Mouse (Mus musculus) brown adipose tissue, adult 24 weeks (tissue): Measurements from ENCODE around the gene Kcnd2. TPM values are rescaled to one million over a fixed set of nuclear protein-coding genes. Genes with fewer than 3 reads are reported as not detected.
"Not testable (repeated sequence)": the region's sequence is repeated elsewhere in the genome, so short reads cannot be mapped to it uniquely, and the experiment has no call there.

Experiments
- H3K27ac ChIP-seq: fragments of 200-500 bp; replicated peaks from 2 replicates; pipeline ENCODE4 v1.5.1; 2012; ENCODE audit warnings: low read depth, mild to moderate bottlenecking, low read length
- H3K4me1 ChIP-seq: fragments of 200-500 bp; 2 replicates; pipeline ENCODE4 v1.6.1; 2012; ENCODE audit warnings: low read length, mixed read lengths; ENCODE audit not compliant: control insufficient read depth, insufficient read depth, insufficient read length
- H3K4me3 ChIP-seq: fragments of 200-500 bp; 2 replicates; pipeline ENCODE4 v1.5.1; 2012; ENCODE audit warnings: low read depth, mild to moderate bottlenecking, low read length, moderate library complexity; ENCODE audit not compliant: insufficient read depth
- polyA plus RNA-seq: library from polyadenylated mRNA; stranded (reverse); fragments of >200 nt; gene quantifications from 2 replicates; pipeline ENCODE4 v1.2.4, GENCODE M21; 2012; ENCODE audit not compliant: missing spikeins, insufficient read depth, insufficient read length

Gene Kcnd2
- polyA plus RNA-seq, 1 experiment: not detected

DNA sequence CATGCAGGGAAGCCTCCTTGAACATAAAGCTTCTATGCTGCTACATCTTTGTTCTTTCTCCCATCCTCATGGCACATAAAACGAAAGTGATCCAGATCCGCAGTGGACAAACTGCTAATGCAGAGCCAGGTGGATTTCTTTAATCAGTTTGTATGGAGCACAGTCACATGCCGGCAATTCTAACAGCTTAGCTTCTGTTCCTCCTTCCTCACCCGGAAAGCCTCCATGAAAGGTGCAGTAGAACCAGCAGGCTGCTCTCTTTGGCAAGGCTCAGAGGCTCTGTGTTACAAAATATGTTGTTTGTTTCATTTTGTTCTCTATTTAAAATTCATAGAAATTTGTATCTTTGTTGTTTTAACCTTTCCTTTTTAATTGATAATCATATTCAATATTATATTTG lies 106.9 kb downstream of the Kcnd2 start:
- Histone ChIP-seq H3K4me3 (no peak overlapping the region), H3K27ac (no peak overlapping the region), H3K4me1 (no peaks in the 10 kb centered on the region)

DNA sequence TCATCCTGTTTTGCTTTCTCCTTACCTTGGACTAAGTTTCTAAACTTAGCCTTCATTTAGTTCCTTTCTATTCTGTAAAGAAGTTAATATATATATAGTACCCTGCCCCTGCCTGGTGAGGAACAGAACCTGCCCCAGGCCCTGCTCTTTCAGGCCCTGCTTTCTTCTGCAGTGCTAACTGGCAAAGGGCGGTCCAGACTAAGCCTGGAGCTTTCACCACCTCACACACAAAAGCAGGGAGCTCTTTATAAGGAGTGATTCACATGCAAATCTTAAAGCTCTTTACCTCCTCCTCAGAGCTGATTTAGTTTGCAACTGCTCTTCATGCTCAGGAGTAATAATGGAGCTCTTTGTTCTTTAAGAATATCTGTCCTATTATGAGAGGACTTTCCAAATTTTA lies 109.9 kb downstream of the Kcnd2 start:
- no peak overlapping the region for H3K27ac ChIP-seq
- no peaks in the 10 kb centered on the region for H3K4me1 ChIP-seq

DNA sequence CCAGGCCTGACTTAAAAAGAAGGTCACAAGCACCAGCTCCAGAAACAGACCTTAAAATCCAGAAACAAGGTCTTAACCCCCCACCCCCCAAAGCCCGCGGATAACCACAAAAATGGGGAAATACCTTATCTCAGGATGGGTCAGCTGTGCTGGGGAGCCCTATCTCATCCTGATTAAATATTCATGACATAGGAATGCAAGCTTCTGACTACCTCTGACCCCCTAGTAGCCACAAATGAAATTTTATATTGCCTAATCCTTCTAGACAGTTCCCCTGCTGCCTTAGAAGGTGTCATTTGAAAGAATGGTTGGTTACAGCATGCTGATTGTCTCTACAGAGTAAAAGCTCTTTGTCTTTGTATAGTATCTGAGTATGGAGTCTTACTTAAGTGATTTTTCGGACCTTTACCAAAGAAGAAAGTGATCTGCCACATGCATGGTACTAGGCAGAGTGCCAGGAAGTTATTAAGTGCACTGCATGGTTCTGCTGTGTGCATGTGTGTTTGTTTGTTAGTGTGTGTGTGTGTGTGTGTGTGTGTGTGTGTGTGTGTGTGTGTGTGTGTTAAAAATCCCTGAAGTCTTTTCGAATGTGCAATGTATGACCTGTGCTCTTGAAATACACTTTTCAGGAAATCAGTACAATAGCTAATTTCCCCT lies 111.9 kb downstream of the Kcnd2 start:
- no peak overlapping the region for H3K4me3 ChIP-seq
- no peak overlapping the region for H3K27ac ChIP-seq
- H3K4me1 ChIP-seq: no peaks in the 10 kb centered on the region

More for the DNA sequence above, 109.9 kb downstream of the Kcnd2 start:
- H3K4me3 ChIP-seq: no peak overlapping the region

DNA sequence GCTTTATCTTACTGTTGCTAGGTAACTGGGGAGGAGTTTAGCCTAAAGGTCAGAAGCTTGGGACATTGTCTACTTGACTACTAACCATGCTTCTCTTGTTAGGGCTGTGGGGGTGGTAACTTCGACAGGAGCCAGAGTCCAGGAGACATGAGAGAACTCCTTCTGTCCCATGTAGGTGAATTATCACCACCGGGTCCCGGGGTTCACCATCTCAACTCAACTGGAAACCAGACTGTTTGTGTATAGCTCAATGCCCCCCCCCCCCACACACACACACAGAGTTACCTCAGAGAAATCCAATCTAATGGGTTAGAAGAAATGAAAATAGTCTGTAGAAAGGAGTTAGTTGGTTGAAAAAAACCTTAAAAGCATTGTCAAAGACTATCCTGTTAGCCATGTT lies 170.0 kb downstream of the Kcnd2 start:
- H3K4me1 ChIP-seq, H3K4me3 ChIP-seq, H3K27ac ChIP-seq: not testable (repeated sequence)

DNA sequence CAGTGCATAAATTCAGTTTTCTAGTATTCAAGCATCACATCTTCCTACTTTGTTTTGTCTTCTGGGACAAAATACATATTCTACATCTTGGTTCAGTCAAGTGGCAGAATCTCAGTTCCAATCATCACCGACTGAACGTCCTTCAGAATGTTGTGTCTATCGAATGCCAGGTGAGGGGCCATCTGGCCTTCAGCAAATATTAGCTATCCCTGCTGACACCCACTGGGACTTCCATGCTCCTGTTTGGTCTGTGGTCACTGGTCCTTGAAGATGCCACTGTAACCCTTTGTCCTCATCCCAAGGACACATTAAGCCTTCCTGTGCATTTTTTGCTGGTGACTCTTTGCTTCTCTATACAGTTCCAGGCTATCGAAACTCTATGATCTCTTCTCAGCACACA lies 176.5 kb downstream of the Kcnd2 start:
- Histone ChIP-seq H3K27ac (no peak overlapping the region), H3K4me3 (no peak overlapping the region), H3K4me1 (no peaks in the 10 kb centered on the region)

DNA sequence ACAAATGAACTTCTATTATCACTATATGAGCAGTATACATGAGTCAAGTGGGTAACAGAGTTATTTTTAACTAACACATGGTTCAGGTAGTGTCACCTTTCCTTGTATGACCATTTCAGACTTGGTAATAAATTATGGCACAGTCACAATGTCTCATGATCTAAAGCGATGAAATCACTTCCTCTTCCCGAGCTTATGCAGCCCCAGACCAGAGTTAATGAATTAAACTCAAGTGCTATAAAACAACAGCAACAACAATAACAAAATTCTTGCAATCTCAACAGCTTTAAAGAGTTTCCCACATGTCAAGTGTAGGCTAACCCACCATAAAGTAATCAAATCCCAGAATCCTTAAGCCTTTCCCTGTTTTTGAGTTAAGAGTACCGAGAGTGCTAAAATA lies 198.4 kb downstream of the Kcnd2 start:
- Histone ChIP-seq H3K27ac (no peak overlapping the region), H3K4me1 (no peaks in the 10 kb centered on the region), H3K4me3 (no peak overlapping the region)

DNA sequence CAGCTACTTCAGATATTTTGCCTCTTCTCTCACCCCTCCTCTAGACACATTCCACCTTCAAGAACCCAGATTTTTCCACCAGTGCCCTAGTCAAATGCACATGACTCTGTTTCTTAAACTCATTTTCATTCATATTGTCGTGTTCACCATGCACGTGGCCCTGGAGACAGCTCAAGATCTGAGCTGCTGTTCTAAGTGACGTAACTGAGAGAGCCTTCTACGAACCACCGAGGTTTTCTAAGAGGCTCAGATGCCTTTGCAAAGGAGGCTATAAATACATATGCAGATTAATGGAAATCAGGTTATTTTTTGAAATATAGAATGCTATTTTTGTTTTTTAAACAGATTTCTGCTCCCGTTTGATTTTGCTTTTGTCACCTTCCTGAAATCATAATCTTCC lies 202.9 kb downstream of the Kcnd2 start:
- Histone ChIP-seq H3K27ac (no peak overlapping the region), H3K4me1 (no peaks in the 10 kb centered on the region), H3K4me3 (no peak overlapping the region)

DNA sequence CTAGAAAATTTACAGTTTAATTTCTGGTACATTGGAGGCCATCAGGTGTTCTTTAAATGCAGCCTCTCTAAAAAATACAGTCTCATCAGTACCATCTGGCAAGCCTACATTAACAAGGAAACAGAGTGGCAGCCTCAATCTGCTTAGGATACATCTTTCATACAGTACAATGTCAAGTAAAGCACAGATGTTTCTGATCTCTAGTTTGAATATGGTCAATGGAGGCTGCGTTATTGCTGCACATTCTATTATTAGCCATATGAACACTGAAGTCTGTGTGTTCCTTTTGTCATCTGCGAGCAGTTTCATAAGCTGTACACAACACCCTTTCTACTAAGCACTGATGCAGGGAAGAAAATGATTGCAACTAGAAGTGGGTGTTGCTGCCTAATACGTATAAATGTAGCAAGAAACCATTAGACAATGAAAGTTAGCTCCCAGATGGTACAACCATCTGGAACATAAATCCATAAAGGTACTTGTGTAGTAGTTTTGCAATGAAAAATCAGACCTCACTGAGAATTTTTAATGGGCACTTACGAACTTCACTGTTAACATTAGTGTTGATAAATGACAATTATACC lies 209.0 kb downstream of the Kcnd2 start:
- Histone ChIP-seq H3K4me3 (no peak overlapping the region), H3K27ac (no peak overlapping the region), H3K4me1 (no peaks in the 10 kb centered on the region)

DNA sequence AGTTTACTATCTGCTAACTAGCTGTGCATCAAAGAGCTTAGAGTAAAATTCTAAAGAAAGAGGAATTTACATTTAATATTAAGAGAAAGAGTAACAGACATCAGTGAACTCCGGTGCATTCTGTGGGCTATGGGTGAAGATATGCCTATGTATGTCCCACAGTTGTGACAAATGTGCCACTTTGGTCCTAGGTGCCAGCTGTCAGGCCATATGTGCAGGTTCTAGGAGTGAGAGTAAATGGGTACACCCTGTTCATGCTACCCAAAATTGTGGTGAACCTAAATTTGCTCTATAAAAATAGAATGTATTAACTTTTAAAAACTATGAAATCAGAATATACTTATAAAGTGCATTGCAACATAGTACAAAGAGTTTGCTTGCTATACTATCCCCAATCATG lies 215.8 kb downstream of the Kcnd2 start:
- Histone ChIP-seq H3K4me3 (no peak overlapping the region), H3K27ac (no peak overlapping the region), H3K4me1 (no peaks in the 10 kb centered on the region)

DNA sequence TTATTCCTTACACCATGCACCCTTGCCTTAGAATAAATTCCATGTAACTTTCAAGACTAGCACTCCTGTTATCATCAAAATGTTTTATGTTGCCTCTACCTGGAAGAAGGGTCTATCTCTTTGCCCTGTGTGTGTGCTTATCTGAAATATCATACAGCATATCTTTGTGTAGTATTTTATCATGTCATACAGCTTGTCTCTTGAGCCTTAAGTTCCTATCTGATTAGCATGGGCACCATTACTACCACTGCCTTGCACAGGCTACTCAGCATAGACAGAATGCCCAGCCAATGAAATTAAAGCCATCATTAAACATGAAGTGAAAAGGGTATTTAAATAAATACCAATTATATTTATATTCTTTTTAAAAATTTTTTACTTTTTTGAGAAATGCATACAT lies 249.4 kb downstream of the Kcnd2 start:
- no peaks in the 10 kb centered on the region for H3K4me1 ChIP-seq
- no peak overlapping the region for H3K4me3 ChIP-seq
- H3K27ac ChIP-seq: no peak overlapping the region

DNA sequence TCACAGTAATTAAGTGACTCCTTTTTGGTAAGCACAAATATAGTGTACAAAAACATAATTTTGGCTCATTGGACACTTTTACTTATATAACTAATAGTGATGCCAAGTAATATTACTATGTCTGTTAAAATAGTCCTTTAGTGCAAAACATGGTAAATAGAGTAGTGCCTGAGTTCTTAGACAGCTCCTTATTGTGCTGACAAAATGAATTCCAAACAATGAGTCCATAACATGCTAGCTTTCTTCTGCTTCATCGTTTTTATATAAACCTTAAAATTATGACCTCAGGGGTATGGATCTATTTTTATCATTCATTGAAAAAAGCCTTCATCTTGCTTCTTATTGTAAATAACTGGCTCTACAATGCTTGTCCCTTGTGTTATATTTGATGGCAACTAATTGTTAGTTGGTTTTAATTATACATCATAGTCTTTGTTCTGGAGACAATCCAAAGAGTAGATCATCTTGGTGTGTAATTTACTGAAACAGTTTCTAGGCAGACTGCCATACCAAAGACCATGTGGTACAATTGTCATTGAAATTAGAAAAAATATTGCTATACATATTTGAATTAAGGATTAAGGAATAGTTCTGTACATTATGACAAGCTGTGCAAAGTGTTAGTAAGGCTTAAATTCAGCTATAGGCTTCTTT lies 256.7 kb downstream of the Kcnd2 start:
- H3K27ac ChIP-seq: no peak overlapping the region
- no peaks in the 10 kb centered on the region for H3K4me1 ChIP-seq
- H3K4me3 ChIP-seq: no peak overlapping the region

DNA sequence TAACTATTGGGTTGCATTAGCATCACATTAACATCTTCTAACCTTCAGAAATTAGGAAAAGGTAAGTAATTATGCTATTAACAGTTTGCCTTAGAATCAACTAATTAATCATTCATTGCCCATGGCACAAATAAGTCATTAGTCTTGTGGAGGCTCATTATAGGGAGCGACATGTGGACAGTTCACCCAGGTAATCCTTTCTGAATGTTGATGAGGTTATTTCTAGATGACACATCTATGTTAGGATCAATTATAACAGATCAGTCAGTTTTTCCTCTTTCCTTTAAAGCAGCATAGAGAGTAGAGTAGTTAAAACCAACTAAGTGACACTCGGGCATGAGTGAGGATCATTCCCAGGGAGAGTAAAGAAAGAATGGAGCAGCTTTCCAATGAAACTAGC lies 267.4 kb downstream of the Kcnd2 start:
- Histone ChIP-seq H3K27ac (no peak overlapping the region), H3K4me1 (no peaks in the 10 kb centered on the region), H3K4me3 (no peak overlapping the region)

DNA sequence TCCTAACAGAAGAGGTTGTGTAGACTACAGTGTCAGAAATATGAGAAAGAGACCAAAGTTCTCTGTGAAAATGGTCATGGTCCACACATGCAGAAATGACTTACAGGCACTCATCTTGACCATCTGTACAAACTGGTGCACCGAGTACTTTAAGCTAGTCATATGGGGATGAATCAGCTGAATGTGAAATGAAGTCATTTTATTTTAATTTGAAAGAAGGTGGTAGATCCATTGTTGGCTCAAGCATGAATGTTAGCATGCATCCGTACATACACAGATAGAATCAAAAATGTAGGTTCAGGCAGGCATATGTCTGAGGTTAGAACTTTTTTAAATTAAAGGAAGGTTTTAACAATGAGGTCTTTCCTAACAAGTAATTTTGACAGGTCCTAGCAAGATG lies 273.2 kb downstream of the Kcnd2 start:
- H3K4me1 ChIP-seq: no peaks in the 10 kb centered on the region
- H3K4me3 ChIP-seq: no peak overlapping the region
- H3K27ac ChIP-seq: no peak overlapping the region

DNA sequence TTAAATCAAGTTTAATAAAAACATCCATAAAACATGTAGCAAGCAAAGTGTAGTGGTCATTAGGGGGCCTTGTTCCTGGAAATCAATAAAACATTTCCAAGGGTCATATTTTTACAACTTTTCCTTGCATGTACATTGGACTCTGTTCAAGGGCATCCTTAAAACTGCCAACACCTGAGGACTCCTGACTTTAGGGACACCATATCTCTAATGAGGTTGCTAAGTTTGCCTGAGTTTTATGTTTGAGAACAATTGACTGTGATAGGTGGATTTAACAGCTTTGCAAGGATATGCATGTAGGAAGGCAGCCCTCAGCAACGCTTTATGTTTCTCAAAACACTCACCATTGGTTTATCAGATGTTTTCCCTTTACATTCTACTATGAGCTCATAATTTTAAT lies 287.6 kb downstream of the Kcnd2 start:
- H3K27ac ChIP-seq: no peak overlapping the region
- H3K4me3 ChIP-seq: no peak overlapping the region
- no peaks in the 10 kb centered on the region for H3K4me1 ChIP-seq

DNA sequence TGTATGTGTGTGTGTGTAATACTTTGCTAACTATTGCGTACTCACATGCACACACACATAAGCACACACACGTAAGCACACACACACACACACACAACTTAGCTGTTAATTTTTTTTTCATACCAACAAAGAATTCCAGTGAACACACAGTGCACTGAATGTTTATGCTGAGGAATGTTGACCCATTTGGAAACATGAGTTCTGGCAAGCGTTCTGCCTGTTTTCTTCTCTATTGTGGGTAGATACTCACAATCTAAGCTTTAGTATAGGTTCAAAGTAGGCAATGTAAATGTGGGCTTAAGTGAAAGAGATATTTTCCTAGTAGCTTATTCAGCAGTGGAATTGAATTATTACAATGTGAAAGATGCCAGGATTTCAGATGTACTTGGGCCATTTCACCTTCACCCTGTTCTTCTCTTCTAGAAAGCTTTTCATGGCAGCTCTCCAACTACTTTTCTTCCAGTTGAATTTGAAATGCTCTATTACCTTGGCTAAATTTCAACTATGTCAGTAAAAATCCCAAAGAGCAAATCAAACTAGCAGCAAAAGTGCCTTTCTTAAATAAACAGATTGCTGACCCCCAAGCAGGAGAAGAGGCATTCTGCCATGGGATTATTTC lies 295.4 kb downstream of the Kcnd2 start:
- no peak overlapping the region for H3K27ac ChIP-seq
- H3K4me1 ChIP-seq: no peaks in the 10 kb centered on the region
- no peak overlapping the region for H3K4me3 ChIP-seq

DNA sequence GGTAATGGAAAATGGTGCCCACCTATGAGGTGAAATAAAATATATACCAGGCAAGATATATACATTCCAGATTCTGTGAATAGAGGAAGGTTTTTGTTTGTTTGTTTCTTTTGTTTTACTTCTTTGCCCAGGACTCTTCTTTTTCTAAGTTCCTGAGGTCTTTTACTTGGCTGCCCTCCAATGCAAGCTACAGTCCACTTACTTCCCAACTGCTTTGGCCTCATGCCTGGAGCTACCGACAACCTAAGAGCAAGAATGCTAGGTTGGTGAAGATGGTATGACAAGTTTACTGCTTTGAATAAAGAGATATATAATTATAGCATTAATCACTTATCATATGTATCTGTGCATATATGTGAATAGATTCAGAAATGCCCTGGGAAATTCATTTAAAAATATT lies 305.0 kb downstream of the Kcnd2 start:
- H3K27ac ChIP-seq: no peak overlapping the region
- no peak overlapping the region for H3K4me3 ChIP-seq
- no peaks in the 10 kb centered on the region for H3K4me1 ChIP-seq
